In genomic region chr11:22622496-22622997, GRCm38 (mm10) we compare ENCODE assay signal across 20 mouse cellular contexts.
DNase-seq lines count a peak whose midpoint lies in the region; ATAC-seq and TF ChIP-seq lines count a peak whose summit lies in the region.
"Had no signal": no experiment of that assay in that cellular context is flagged by ENCODE, and none has a peak within 500 bp of the region (broad histone marks: within the 10 kb centered on the region; RNA-seq: fewer than 3 reads in every experiment).

No protein-coding gene starts in this region.

- TF ChIP-seq POLR2A in ES-Bruce4 (IDR thresholded peaks at IDR 0.05; ENCODE audit: insufficient read depth, low read length): no peak
- TF ChIP-seq POLR2A in limb, embryonic 14.5 days (IDR thresholded peaks at IDR 0.05; ENCODE audit: borderline replicate concordance, extremely low read depth, insufficient read depth, insufficient read length): no peak

- no peaks in the 10 kb centered on the region for H3K36me3 ChIP-seq in limb, embryonic 12.5 days
- no peaks in the 10 kb centered on the region for H3K36me3 ChIP-seq in limb, embryonic 10.5 days
- no peaks in the 10 kb centered on the region for H3K36me3 ChIP-seq in ES-Bruce4 (ENCODE audit: control insufficient read depth, insufficient read depth, low read length, poor library complexity, severe bottlenecking)
- no peaks in the 10 kb centered on the region for H3K36me3 ChIP-seq in embryonic facial prominence, embryonic 13.5 days
- H3K36me3 ChIP-seq in limb, embryonic 14.5 days (ENCODE audit: control insufficient read depth, insufficient read depth, low read length): no peaks in the 10 kb centered on the region
- no peaks in the 10 kb centered on the region for H3K36me3 ChIP-seq in hindbrain, embryonic 12.5 days
- H3K36me3 ChIP-seq: forebrain, embryonic 10.5 days; hindbrain, embryonic 13.5 days; liver, embryonic 12.5 days had no signal

- no peak overlapping the region for H3K4me2 ChIP-seq in limb, embryonic 12.5 days
- H3K4me2 ChIP-seq in embryonic facial prominence, embryonic 13.5 days: no peak overlapping the region
- no peak overlapping the region for H3K4me2 ChIP-seq in limb, embryonic 14.5 days (replicated peaks; ENCODE audit: low read depth, low read length, severe bottlenecking)
- no peak overlapping the region for H3K4me2 ChIP-seq in hindbrain, embryonic 12.5 days (replicated peaks)
- H3K4me2 ChIP-seq: heart, embryonic 11.5 days; hindbrain, embryonic 13.5 days; liver, embryonic 12.5 days had no signal

- H3K4me1 ChIP-seq in limb, embryonic 12.5 days (replicated peaks): peaks cover 10% of the 10 kb centered on the region
- peaks cover 18% of the 10 kb centered on the region for H3K4me1 ChIP-seq in limb, embryonic 10.5 days
- peaks cover 6% of the 10 kb centered on the region for H3K4me1 ChIP-seq in ES-Bruce4 (ENCODE audit: control insufficient read depth, insufficient read depth, low read length)
- H3K4me1 ChIP-seq in embryonic facial prominence, embryonic 13.5 days: 0 out of 2 replicates have a peak, but pooled peaks cover 9% of the 10 kb centered on the region
- peaks cover 16% of the 10 kb centered on the region for H3K4me1 ChIP-seq in limb, embryonic 14.5 days (ENCODE audit: control insufficient read depth, insufficient read depth, low read length)
- H3K4me1 ChIP-seq in hindbrain, embryonic 12.5 days: peaks cover 3% of the 10 kb centered on the region; the same call in 1 of the 2 replicates
- H3K4me1 ChIP-seq: liver, embryonic 12.5 days had no signal

- no peak for ATAC-seq in limb, embryonic 12.5 days (ENCODE audit: insufficient number of reproducible peaks, insufficient read depth, low FRiP score, low TSS enrichment, low read depth)
- ATAC-seq in embryonic facial prominence, embryonic 13.5 days (ENCODE audit: insufficient number of reproducible peaks, insufficient read depth, low FRiP score, low TSS enrichment, low read depth): no peak
- ATAC-seq in limb, embryonic 14.5 days (ENCODE audit: low FRiP score, low read depth): no peak
- no peak for ATAC-seq in hindbrain, embryonic 12.5 days (ENCODE audit: low FRiP score)
- ATAC-seq: liver, embryonic 12.5 days had no signal

- TF ChIP-seq EP300 in ES-Bruce4 (IDR thresholded peaks at IDR 0.05; ENCODE audit: insufficient read depth, low read depth, low read length): no peak

- H3K9me3 ChIP-seq in limb, embryonic 12.5 days: no peaks in the 10 kb centered on the region
- H3K9me3 ChIP-seq in limb, embryonic 10.5 days (replicated peaks): no peaks in the 10 kb centered on the region
- no peaks in the 10 kb centered on the region for H3K9me3 ChIP-seq in ES-Bruce4 (replicated peaks; ENCODE audit: control insufficient read depth, insufficient read depth, low read length, poor library complexity, severe bottlenecking)
- no peaks in the 10 kb centered on the region for H3K9me3 ChIP-seq in embryonic facial prominence, embryonic 13.5 days
- no peaks in the 10 kb centered on the region for H3K9me3 ChIP-seq in limb, embryonic 14.5 days (ENCODE audit: control insufficient read depth, low read length)
- no peaks in the 10 kb centered on the region for H3K9me3 ChIP-seq in hindbrain, embryonic 12.5 days (replicated peaks)
- H3K9me3 ChIP-seq: forebrain, embryonic 10.5 days; hindbrain, embryonic 13.5 days; liver, embryonic 12.5 days had no signal

- WGBS in limb, embryonic 12.5 days: 50% methylated on average over 8 of the region's 8 CpGs
- 56% methylated on average over 8 of the region's 8 CpGs for WGBS in limb, embryonic 10.5 days
- WGBS in embryonic facial prominence, embryonic 13.5 days: 73% methylated on average over 8 of the region's 8 CpGs
- 54% methylated on average over 8 of the region's 8 CpGs for WGBS in limb, embryonic 14.5 days
- 72% methylated on average over 8 of the region's 8 CpGs for WGBS in hindbrain, embryonic 12.5 days

- H3K27me3 ChIP-seq in limb, embryonic 12.5 days: no peaks in the 10 kb centered on the region
- no peaks in the 10 kb centered on the region for H3K27me3 ChIP-seq in limb, embryonic 10.5 days (ENCODE audit: low read depth, poor library complexity, severe bottlenecking)
- H3K27me3 ChIP-seq in ES-Bruce4 (ENCODE audit: control insufficient read depth, insufficient read depth, low read length, poor library complexity, severe bottlenecking): no peaks in the 10 kb centered on the region
- H3K27me3 ChIP-seq in embryonic facial prominence, embryonic 13.5 days: no peaks in the 10 kb centered on the region
- H3K27me3 ChIP-seq in limb, embryonic 14.5 days (ENCODE audit: control insufficient read depth, insufficient read depth, low read length): no peaks in the 10 kb centered on the region
- H3K27me3 ChIP-seq in hindbrain, embryonic 12.5 days: no peaks in the 10 kb centered on the region
- H3K27me3 ChIP-seq: hindbrain, embryonic 13.5 days; liver, embryonic 12.5 days had no signal

- H3K4me3 ChIP-seq in limb, embryonic 12.5 days (replicated peaks): no peak overlapping the region
- no peak overlapping the region for H3K4me3 ChIP-seq in limb, embryonic 10.5 days
- H3K4me3 ChIP-seq in ES-Bruce4 (ENCODE audit: low read depth, low read length): no peak overlapping the region
- H3K4me3 ChIP-seq in embryonic facial prominence, embryonic 13.5 days: no peak overlapping the region
- H3K4me3 ChIP-seq in limb, embryonic 14.5 days (replicated peaks; ENCODE audit: low read length): no peak overlapping the region
- no peak overlapping the region for H3K4me3 ChIP-seq in hindbrain, embryonic 12.5 days
- H3K4me3 ChIP-seq: forebrain, embryonic 10.5 days; gastrocnemius, adult 2 months; hindbrain, embryonic 13.5 days; liver, embryonic 12.5 days had no signal

- H3K9ac ChIP-seq in limb, embryonic 12.5 days (replicated peaks): no peak overlapping the region
- H3K9ac ChIP-seq in ES-Bruce4 (ENCODE audit: low read depth, poor library complexity, severe bottlenecking): peak overlapping the region; percentile 66; the same call in 1 of the 2 replicates
- H3K9ac ChIP-seq in embryonic facial prominence, embryonic 13.5 days: no peak overlapping the region
- H3K9ac ChIP-seq in limb, embryonic 14.5 days (ENCODE audit: low read depth, low read length, severe bottlenecking): no peak overlapping the region
- H3K9ac ChIP-seq in hindbrain, embryonic 12.5 days: no peak overlapping the region
- H3K9ac ChIP-seq: hindbrain, embryonic 13.5 days; liver, embryonic 12.5 days had no signal

- peak overlapping the region; percentile 41; the same call in 1 of the 2 replicates for H3K27ac ChIP-seq in limb, embryonic 12.5 days
- no peak overlapping the region for H3K27ac ChIP-seq in limb, embryonic 10.5 days
- H3K27ac ChIP-seq in ES-Bruce4 (ENCODE audit: insufficient read depth, low read length): peak overlapping the region; percentile 96
- peak overlapping the region; percentile 68 for H3K27ac ChIP-seq in embryonic facial prominence, embryonic 13.5 days
- H3K27ac ChIP-seq in limb, embryonic 14.5 days (replicated peaks; ENCODE audit: low read depth, low read length): 0 out of 2 replicates have a peak overlapping the region, but pooled peaks have one; percentile 48
- H3K27ac ChIP-seq in hindbrain, embryonic 12.5 days: no peak overlapping the region
- H3K27ac ChIP-seq: forebrain, embryonic 10.5 days; gastrocnemius, adult 2 months; hindbrain, embryonic 13.5 days; liver, embryonic 12.5 days had no signal

- TF ChIP-seq CTCF in ES-Bruce4 (IDR thresholded peaks at IDR 0.05; ENCODE audit: low read depth, low read length): no peak

- no peak for DNase-seq in limb, embryonic 10.5 days (ENCODE audit: low spot score)
- DNase-seq in limb, embryonic 14.5 days (ENCODE audit: low spot score): no peak
- DNase-seq in thymus, postnatal 25 days: no peak
- no peak for DNase-seq in cerebellum, adult 18-20 months
- DNase-seq: adrenal gland, adult 2 months; cerebellum, adult 9-10 months; gastrocnemius, adult 2 months; heart, postnatal 10 days; layer of hippocampus, postnatal 36 days; retina, postnatal 1 day; right cerebral cortex, postnatal 4 days; thymus, adult 18-20 months had no signal

Comparison
In these comparisons a context has a peak if more than half of its experiments do, and no peak if none do; other contexts are left out.
1. H3K27ac ChIP-seq: peak in limb, embryonic 12.5 days (single experiment), ES-Bruce4 (single experiment), embryonic facial prominence, embryonic 13.5 days (single experiment) and limb, embryonic 14.5 days (single experiment); none in limb, embryonic 10.5 days (single experiment) and hindbrain, embryonic 12.5 days (single experiment).